In the genomic region with DNA sequence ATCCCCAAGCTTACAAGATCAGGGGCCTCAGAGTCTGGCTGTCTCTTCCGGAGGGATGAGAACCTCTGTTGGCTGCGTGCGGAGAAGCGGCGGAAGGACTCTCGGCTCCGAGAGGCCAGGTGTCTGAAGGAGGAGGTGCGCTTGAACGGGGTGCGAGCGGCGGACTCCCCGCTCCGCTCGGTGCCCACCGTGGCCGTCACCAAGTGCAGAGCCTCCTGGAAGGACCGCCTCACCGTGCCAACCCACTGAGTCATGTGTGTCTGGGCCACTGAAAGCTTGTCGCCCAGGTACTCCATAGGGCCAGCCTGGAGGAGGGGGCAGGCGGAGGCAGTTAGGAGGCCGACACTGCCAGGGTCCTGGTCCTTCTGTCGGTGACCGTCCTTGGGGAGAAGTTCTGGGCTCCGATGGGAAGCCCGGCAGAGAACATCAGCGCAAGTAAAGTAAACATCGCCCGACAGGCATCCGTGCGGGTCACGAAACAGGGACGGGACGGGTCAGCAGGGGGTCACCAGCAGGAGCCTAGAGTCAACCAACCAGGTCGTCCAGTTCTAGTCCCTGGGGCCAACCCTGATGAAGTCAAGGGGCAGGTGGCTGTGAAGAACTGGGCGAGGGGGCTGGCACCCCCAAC, we compare ENCODE assay signal across 8 mouse cellular contexts. TPM values are rescaled to one million over a fixed set of nuclear protein-coding genes. Genes with fewer than 3 reads are reported as not detected.
DNase-seq lines count a peak whose midpoint lies in the region; ATAC-seq and TF ChIP-seq lines count a peak whose summit lies in the region.

No protein-coding gene starts in this region.

- no peaks in the 10 kb centered on the region for H3K9me3 ChIP-seq in kidney, embryonic 15.5 days (replicated peaks)
- H3K9me3 ChIP-seq in hindbrain, embryonic 10.5 days: no peaks in the 10 kb centered on the region
- 0 out of 2 replicates have a peak, but pooled peaks cover 4% of the 10 kb centered on the region for H3K9me3 ChIP-seq in lung, embryonic 16.5 days (ENCODE audit: control insufficient read depth, low read length)

- no peak for DNase-seq in kidney, adult 18-20 months
- DNase-seq in hindbrain, embryonic 10.5 days (ENCODE audit: low spot score): no peak
- DNase-seq in thymus, postnatal 14 days: peak; percentile 39
- no peak for DNase-seq in ovary, postnatal 14 days (ENCODE audit: low spot score)
- DNase-seq in ovary, postnatal 36 days (ENCODE audit: low spot score): no peak

- H3K9ac ChIP-seq in kidney, embryonic 15.5 days: peak overlapping the region; percentile 57
- H3K9ac ChIP-seq in lung, embryonic 16.5 days (ENCODE audit: low read length): peak overlapping the region; percentile 75

- 0 out of 2 replicates have a peak, but pooled peaks cover 3% of the 10 kb centered on the region for H3K36me3 ChIP-seq in kidney, embryonic 15.5 days
- no peaks in the 10 kb centered on the region for H3K36me3 ChIP-seq in hindbrain, embryonic 10.5 days
- H3K36me3 ChIP-seq in lung, embryonic 16.5 days (ENCODE audit: control insufficient read depth, insufficient read depth, low read length): no peaks in the 10 kb centered on the region

- 11% methylated on average over 36 of the region's 36 CpGs for WGBS in kidney, embryonic 15.5 days
- 9% methylated on average over 36 of the region's 36 CpGs for WGBS in hindbrain, embryonic 10.5 days
- 2% methylated on average over 36 of the region's 36 CpGs for WGBS in lung, embryonic 16.5 days

- peak overlapping the region; percentile 84 for H3K27ac ChIP-seq in kidney, embryonic 15.5 days
- peak overlapping the region; percentile 30 for H3K27ac ChIP-seq in cortical plate, adult 2 months (ENCODE audit: insufficient read depth, low read length)
- peak overlapping the region; percentile 74 for H3K27ac ChIP-seq in hindbrain, embryonic 10.5 days
- peak overlapping the region; percentile 95 for H3K27ac ChIP-seq in lung, embryonic 16.5 days (ENCODE audit: low read length)

- peak overlapping the region; percentile 51 for H3K4me3 ChIP-seq in kidney, embryonic 15.5 days (replicated peaks)
- peak overlapping the region; percentile 41 for H3K4me3 ChIP-seq in cortical plate, adult 2 months (ENCODE audit: insufficient read depth, low read length)
- peak overlapping the region; percentile 54 for H3K4me3 ChIP-seq in hindbrain, embryonic 10.5 days
- peak overlapping the region; percentile 56 for H3K4me3 ChIP-seq in lung, embryonic 16.5 days (ENCODE audit: low read length)

- peak overlapping the region; percentile 94 for H3K4me2 ChIP-seq in kidney, embryonic 15.5 days
- peak overlapping the region; percentile 90 for H3K4me2 ChIP-seq in lung, embryonic 16.5 days (ENCODE audit: low read depth, low read length)

- peaks cover 10% of the 10 kb centered on the region for H3K27me3 ChIP-seq in kidney, embryonic 15.5 days
- peaks cover 51% of the 10 kb centered on the region for H3K27me3 ChIP-seq in hindbrain, embryonic 10.5 days (ENCODE audit: insufficient read depth, poor library complexity, severe bottlenecking)
- H3K27me3 ChIP-seq in lung, embryonic 16.5 days (ENCODE audit: control insufficient read depth, insufficient read depth, low read depth, low read length): no peaks in the 10 kb centered on the region; the same call in 1 of the 2 replicates

- no peak for TF ChIP-seq CTCF in cortical plate, adult 2 months (IDR thresholded peaks at IDR 0.05; ENCODE audit: extremely low read depth, insufficient read depth, low read length)

- no peak for TF ChIP-seq POLR2A in cortical plate, adult 2 months (IDR thresholded peaks at IDR 0.05; ENCODE audit: extremely low read depth, insufficient read depth, low read length)

- ATAC-seq in kidney, embryonic 15.5 days (replicated peaks; ENCODE audit: low FRiP score): peak; percentile 19; the same call in 1 of the 2 replicates
- no peak for ATAC-seq in lung, embryonic 16.5 days (ENCODE audit: low read depth)

- peaks cover 64% of the 10 kb centered on the region for H3K4me1 ChIP-seq in kidney, embryonic 15.5 days
- H3K4me1 ChIP-seq in cortical plate, adult 2 months (ENCODE audit: control insufficient read depth, insufficient read depth, low read length): peaks cover 9% of the 10 kb centered on the region
- H3K4me1 ChIP-seq in hindbrain, embryonic 10.5 days (replicated peaks): peaks cover 65% of the 10 kb centered on the region
- peaks cover 24% of the 10 kb centered on the region for H3K4me1 ChIP-seq in lung, embryonic 16.5 days (replicated peaks; ENCODE audit: control insufficient read depth, insufficient read depth, low read length)

RNA-seq across cellular contexts. Expression of a gene that starts 56.4 kb away (rescaled TPM):
- 1.1 and 1.2 TPM in 2 replicates for polyA plus RNA-seq in kidney, embryonic 15.5 days (2015; fragmentation: Nextera tagmentation; extraction: Ambion mirVana)
- polyA plus RNA-seq in cortical plate, adult 2 months (2012; rRNA removed): 4.6 and 5.7 TPM in 2 replicates
- polyA plus RNA-seq in hindbrain, embryonic 10.5 days (2016; fragmentation: Nextera tagmentation; extraction: Ambion mirVana): 0.25 and 0.50 TPM in 2 replicates
- 1.0 and 1.4 TPM in 2 replicates for polyA plus RNA-seq in lung, embryonic 16.5 days (2015; fragmentation: Nextera tagmentation; extraction: Ambion mirVana)

Comparison
In these comparisons a context has a peak if more than half of its experiments do, and no peak if none do; other contexts are left out.
1. H3K27ac ChIP-seq: peak in every context shown above with its lines; median percentile 95 in lung, embryonic 16.5 days; 84 in kidney, embryonic 15.5 days; 74 in hindbrain, embryonic 10.5 days; 30 in cortical plate, adult 2 months.